Mouse (Mus musculus): ENCODE data around the gene E2f2.

DNA sequence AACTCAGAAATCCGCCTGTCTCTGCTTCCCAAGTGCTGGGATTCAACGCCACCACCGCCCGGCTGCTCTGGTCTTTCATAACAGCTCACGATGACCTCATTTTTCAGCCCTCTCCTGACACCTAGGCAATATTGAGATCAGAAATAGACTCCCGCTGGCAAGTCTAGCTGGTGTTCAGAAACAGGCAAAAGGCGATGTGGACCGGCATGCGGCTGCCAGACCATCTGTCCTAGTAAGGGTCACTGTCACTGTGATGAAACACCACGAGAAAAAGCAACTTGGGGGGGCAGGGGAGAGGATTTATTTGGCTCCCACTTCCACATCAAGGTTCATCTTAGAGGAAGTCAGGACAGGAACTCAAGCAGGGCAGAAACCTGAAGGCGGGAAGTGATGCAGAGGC lies 46.7 kb upstream of the E2f2 start:
- TF ChIP-seq CTCF (IDR thresholded peaks at IDR 0.05; ENCODE audit: low read depth, low read length) = no peak
- no peak for TF ChIP-seq POLR2A (IDR thresholded peaks at IDR 0.05; ENCODE audit: borderline replicate concordance, low read depth, low read length)
